Mouse (Mus musculus) right cerebral cortex, postnatal 10 days (tissue): ENCODE data around the gene Cdc42ep2.
"Not testable (repeated sequence)": the region's sequence is repeated elsewhere in the genome, so short reads cannot be mapped to it uniquely, and the experiment has no call there.

Experiments used
- DNase-seq, 2 experiments: peaks; one replicate each; pipeline ENCODE4 v3.0.0; 2021; ENCODE audit warnings: low spot score in 2 of 2

Gene Cdc42ep2

GRCm38 (mm10) chr19:5912103-5913006 lies 12.3 kb downstream of the Cdc42ep2 start:
- DNase-seq, result peak; percentile 99 to 100

DNA sequence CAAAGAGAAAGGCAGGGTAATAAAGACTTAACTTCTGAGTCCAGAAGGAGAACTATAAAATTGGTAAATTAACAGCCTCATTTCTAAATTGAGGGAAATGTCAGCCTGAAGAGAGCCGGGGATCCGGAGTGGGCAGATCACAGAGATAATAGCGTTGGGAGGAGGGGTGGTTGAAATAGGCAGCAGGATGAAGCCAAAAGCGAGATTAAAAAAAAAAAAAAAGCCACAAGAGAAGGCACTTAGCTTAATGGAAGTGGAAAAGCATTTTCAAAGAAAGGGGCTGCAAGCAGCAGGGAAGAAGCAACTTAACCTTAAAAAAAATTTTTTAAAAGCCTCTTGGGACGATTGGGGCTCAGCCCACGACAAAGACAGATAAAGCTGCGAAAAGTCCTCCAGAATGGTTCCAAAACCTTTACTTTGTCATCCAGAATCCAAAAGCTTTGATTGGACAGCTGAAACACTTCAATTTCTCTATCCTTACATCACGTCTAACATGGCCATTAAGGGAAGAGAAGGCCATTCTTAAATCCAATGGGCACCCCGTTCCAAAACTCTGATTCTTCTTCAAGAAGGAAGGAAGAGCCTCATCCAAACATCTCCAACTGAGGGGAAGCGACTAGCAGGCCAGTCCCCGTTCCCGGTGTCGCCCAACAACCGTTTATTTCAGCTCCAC lies 13.1 kb downstream of the Cdc42ep2 start:
- DNase-seq, result no peak

DNA sequence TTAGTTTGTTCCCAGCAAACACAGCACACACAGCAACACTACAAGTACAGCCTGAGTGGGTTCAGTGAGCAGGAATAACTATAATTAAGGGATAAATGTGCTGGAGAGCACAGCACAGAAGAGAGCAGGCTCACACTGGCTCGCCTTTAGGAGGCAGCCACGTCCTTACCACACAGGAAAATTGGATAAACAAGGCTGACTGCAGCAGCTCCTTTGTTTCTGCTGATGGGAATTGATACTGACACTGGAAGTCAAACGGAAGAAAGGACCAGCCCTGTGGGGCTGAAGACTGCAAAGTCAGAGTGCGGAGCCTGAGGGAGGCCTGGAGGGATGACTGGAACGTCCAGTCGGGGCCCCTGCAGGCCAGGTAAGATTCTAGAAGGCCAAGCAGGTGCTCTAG lies 14.4 kb downstream of the Cdc42ep2 start:
- DNase-seq, result no peak

DNA sequence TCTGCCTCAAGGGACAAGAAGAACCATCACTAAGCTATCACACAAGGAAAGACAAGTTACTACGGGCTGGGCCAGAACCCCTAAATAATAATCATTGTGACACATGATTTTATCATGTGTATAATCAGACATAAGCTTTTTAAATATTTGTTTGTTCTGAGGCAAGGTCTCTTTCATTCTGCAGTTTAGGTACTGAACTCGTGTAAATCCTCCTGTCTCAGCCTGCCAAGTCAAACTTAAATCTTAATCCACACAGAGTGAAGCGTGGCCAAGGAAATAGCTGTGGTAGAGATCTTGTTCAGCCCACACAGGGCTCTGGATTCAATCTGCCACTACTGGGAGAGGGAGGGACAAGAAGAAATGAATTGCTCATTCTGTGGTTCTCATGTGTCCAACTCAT lies 17.3 kb downstream of the Cdc42ep2 start:
- no peak for DNase-seq

DNA sequence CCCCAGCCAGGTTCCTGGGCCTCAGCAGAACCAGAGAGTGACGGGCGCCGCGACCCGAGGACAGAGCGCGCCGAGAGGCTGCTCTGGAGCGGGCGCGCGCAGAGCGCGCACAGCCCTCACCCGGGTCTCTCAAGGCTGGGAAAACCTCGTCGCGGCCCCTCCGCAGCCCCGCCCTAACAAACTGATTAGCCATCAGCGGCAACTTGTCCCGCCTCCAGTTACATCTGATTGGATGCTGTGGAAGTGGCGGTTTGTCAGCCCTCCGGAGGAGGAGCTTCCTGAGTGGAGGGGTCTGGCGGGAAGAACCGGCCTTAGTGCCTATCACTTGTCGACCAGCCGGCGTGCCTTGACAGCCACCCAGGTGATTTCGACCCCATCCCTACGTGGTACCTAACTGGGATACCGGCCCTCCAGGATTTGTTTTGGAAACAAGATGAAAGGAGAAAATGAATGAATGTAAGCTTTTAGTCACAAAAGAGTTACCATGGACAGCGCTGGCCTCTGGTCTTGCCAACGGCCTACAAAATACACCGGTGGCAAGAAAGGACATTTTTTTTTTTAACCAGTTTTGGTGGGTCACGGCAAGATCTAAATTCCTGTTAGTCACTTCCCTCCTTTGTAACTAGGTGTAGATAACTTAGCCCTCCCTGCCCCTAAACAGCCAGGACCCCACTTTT lies 30.5 kb downstream of the Cdc42ep2 start, which contains the start of gene Tigd3:
TSS of gene Tigd3 (minus strand) at position 148 of the 677 bp plus-strand sequence.
- peak; percentile 98 for DNase-seq

DNA sequence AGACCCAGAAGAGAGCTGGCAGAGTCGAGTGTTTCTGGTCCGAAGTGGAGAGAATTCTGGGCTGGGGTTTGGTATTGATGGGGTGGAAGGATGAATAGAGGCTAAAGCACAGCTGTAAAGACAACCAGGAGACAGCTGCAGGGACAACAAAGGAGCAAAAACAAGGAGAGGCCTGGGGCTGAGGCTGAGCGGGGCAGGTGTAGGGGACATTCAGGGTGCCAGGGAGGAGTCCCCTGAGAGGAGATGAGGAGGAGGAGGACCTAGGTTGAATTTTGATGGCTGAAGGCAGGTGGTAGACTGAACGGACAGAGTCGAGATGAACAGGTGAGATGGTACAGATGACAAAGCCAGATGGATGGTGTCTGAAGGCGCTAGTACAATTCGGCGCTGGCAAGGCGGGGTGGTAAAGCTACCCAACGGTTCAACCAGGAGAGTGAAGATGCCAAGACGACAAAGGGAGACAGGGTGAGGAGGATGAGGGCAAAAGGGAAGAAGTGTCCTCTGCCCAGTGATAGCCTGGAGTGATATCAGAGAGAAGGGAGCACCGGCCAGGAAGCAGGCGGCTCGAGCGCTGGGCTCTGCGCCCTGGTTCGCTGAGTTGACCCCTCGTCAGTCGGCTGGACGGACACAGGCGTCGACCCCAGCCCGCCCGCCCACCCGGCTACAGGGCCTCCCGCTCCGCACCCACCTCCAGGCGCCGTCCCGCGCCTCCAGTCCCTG lies 31.2 kb downstream of the Cdc42ep2 start:
- DNase-seq, result peak in 1 of 2 experiments; percentile 44

GRCm38 (mm10) chr19:5892735-5893134 lies 31.9 kb downstream of the Cdc42ep2 start:
- no peak for DNase-seq

DNA sequence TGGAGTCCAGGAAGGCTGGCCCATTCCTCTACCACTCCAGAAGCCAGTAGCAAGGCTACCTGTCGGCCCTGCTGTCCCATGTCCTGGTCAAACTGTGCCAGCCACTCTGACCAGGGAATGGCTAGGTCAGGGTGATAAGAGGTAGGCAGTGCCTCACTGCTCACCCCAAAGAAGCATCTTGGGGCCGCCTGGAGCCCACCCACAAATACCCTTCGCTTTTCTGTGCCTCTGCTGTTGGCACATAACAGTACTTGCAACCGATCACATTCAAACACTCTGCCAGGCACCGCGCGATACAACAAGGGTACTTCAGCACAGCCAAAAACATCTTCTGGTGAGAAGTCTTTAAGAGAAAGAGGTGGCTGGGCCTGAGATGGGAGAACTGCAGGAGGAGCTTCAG lies 32.4 kb downstream of the Cdc42ep2 start:
- DNase-seq, result no peak

- no peak for DNase-seq
Measured at GRCm38 (mm10) chr19:5891521-5892258, 32.9 kb downstream of the Cdc42ep2 start.

DNA sequence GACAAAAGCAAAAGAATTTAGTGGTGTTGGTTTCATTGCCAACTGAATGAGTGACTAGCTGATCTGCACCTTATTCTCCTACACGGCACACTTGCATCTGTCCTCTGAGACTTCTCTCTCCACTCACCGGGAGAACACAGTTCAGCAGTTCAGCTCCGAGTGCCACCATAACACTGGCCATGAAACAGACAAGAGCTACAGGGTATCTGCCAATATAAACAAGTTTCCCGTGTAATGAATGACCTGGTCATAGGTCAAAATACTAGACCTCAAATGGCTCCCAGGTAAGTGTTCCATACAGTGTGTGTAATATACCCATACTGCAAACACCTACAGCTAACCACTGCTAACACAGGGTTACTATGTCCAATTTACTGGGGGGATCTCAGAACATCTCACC lies 35.4 kb downstream of the Cdc42ep2 start:
- DNase-seq, result no peak

GRCm38 (mm10) chr19:5887234-5887815 lies 37.3 kb downstream of the Cdc42ep2 start:
- DNase-seq, result no peak

- no peak for DNase-seq
Measured at GRCm38 (mm10) chr19:5885838-5886237, 38.8 kb downstream of the Cdc42ep2 start.

DNA sequence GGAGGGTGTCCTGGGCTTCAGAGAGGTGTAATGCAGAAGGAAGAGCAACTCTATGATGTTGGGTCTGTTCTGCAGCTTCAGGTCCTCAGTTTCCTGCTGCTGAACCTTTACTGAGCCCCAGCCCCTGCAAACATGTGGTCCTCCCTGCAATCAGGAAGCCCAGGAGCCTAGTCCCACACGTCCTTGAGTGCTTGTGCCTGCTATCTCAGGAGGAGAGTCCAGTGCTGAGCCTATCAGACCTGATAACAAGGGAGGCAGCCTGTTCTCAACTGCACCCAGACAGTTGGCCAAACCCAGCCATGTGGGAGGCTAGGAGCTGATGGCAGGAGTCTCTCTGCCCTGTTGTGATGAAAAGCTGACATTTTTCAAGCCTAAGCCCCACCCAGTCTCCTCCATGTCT lies 40.7 kb downstream of the Cdc42ep2 start:
- DNase-seq, result no peak

GRCm38 (mm10) chr19:5882079-5882478 lies 42.5 kb downstream of the Cdc42ep2 start:
- DNase-seq, result not testable (repeated sequence)

- DNase-seq, result no peak
Measured at GRCm38 (mm10) chr19:5881155-5881554, 43.5 kb downstream of the Cdc42ep2 start.

- no peak for DNase-seq
Measured at GRCm38 (mm10) chr19:5879735-5880134, 44.9 kb downstream of the Cdc42ep2 start.

GRCm38 (mm10) chr19:5878916-5879315 lies 45.7 kb downstream of the Cdc42ep2 start:
- DNase-seq, result no peak

- DNase-seq, result no peak
Measured at GRCm38 (mm10) chr19:5878362-5878722, 46.3 kb downstream of the Cdc42ep2 start.

GRCm38 (mm10) chr19:5877618-5878361 lies 46.8 kb downstream of the Cdc42ep2 start, which contains the start of gene Slc25a45:
TSS of gene Slc25a45 (plus strand) at chr19:5877808.
- peak; percentile 81 to 82 for DNase-seq

DNA sequence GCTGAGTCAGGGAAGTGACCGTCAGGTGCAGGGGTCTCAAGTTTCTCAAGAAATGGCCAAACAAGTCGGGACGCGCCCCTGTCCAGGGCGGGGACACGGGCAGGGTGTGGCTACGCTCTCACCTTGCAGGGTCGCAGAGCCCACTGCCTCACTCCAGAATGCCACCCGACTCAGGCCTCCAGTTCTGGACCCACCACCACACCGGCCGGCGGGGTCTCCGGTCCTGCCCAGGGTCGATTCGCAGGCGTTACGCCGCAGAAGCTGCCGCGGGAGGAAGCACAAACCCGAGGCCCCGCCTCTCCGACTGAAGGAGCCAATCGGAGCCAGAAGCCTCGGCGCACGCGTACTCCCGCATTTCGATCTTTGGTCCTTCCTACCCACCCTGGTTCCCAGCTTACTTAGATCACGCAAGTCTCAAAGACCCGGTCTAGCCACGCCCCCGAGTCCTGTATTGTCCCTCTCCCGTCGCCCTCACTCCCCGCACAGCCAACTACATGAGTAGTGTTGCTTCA lies 49.6 kb downstream of the Cdc42ep2 start, which contains the start of gene Frmd8:
TSS of gene Frmd8 (minus strand) at position 306 of the 512 bp plus-strand sequence.
- DNase-seq, result peak; percentile 96
